Mouse (Mus musculus): ENCODE data around the gene Trappc6a.

GRCm38 (mm10) chr7:19500420-19501363, 7.5 kb upstream of the Trappc6a start:
- no peak for TF ChIP-seq CTCF (IDR thresholded peaks at IDR 0.05; ENCODE audit: low read depth, low read length)
- TF ChIP-seq EP300 (IDR thresholded peaks at IDR 0.05; ENCODE audit: insufficient read depth, low read depth, low read length), result no peak
